ENCODE assay signal across 27 mouse cellular contexts in genomic region chr5:38066606-38067005, GRCm38 (mm10). TPM values are rescaled to one million over a fixed set of nuclear protein-coding genes. Genes with fewer than 3 reads are reported as not detected.
DNase-seq lines count a peak whose midpoint lies in the region; ATAC-seq and TF ChIP-seq lines count a peak whose summit lies in the region.
"Had no signal": no experiment of that assay in that cellular context is flagged by ENCODE, and none has a peak within 500 bp of the region (broad histone marks: within the 10 kb centered on the region; RNA-seq: fewer than 3 reads in every experiment).

No protein-coding gene starts in this region.

- peak overlapping the region; percentile 50 for H3K27ac ChIP-seq in midbrain, embryonic 10.5 days (replicated peaks)
- H3K27ac ChIP-seq in midbrain, embryonic 16.5 days (ENCODE audit: low read length) = no peak overlapping the region
- H3K27ac ChIP-seq in embryonic facial prominence, embryonic 10.5 days (replicated peaks) = peak overlapping the region; percentile 80
- H3K27ac ChIP-seq in thymus, adult 2 months (ENCODE audit: control insufficient read depth, insufficient read depth, low read length) = no peak overlapping the region
- no peak overlapping the region for H3K27ac ChIP-seq in forebrain, embryonic 10.5 days
- H3K27ac ChIP-seq: hindbrain, embryonic 10.5 days; hindbrain, embryonic 15.5 days; kidney, embryonic 15.5 days; limb, embryonic 13.5 days; liver, embryonic 12.5 days; macrophage; midbrain, embryonic 15.5 days had no signal

- no peak overlapping the region for H3K9ac ChIP-seq in midbrain, embryonic 16.5 days (ENCODE audit: low read depth, low read length)
- H3K9ac ChIP-seq: heart, embryonic 12.5 days; hindbrain, embryonic 15.5 days; kidney, embryonic 15.5 days; limb, embryonic 13.5 days; liver, embryonic 12.5 days; midbrain, embryonic 15.5 days had no signal

- TF ChIP-seq CTCF in thymus, adult 2 months (IDR thresholded peaks at IDR 0.05; ENCODE audit: borderline replicate concordance, control insufficient read depth, extremely low read depth, insufficient read depth, low read length, poor library complexity) = no peak

- no peaks in the 10 kb centered on the region for H3K9me3 ChIP-seq in midbrain, embryonic 10.5 days (replicated peaks)
- no peaks in the 10 kb centered on the region for H3K9me3 ChIP-seq in midbrain, embryonic 16.5 days (replicated peaks; ENCODE audit: control insufficient read depth, low read length, poor library complexity, severe bottlenecking)
- H3K9me3 ChIP-seq in embryonic facial prominence, embryonic 10.5 days = no peaks in the 10 kb centered on the region
- no peaks in the 10 kb centered on the region for H3K9me3 ChIP-seq in forebrain, embryonic 10.5 days
- H3K9me3 ChIP-seq: G1E; heart, embryonic 12.5 days; hindbrain, embryonic 10.5 days; hindbrain, embryonic 15.5 days; kidney, embryonic 15.5 days; limb, embryonic 13.5 days; liver, embryonic 12.5 days; midbrain, embryonic 15.5 days had no signal

- no peak for TF ChIP-seq POLR2A in thymus, adult 2 months (IDR thresholded peaks at IDR 0.05; ENCODE audit: control insufficient read depth, extremely low read depth, insufficient read depth, low read length, poor library complexity)

- WGBS in midbrain, embryonic 10.5 days = 85% methylated on average over 1 of the region's 1 CpGs
- WGBS in midbrain, embryonic 16.5 days = 88% methylated on average over 1 of the region's 1 CpGs
- 87% methylated on average over 1 of the region's 1 CpGs for WGBS in embryonic facial prominence, embryonic 10.5 days
- 94% methylated on average over 1 of the region's 1 CpGs for WGBS in thymus, adult 2 months
- WGBS in forebrain, embryonic 10.5 days = 86% methylated on average over 1 of the region's 1 CpGs

- ATAC-seq in midbrain, embryonic 16.5 days = no peak
- ATAC-seq: forebrain, embryonic 14.5 days; liver, embryonic 12.5 days; midbrain, embryonic 15.5 days had no signal

- H3K27me3 ChIP-seq in midbrain, embryonic 10.5 days (ENCODE audit: low read depth, poor library complexity, severe bottlenecking) = no peaks in the 10 kb centered on the region
- H3K27me3 ChIP-seq in midbrain, embryonic 16.5 days (ENCODE audit: control insufficient read depth, insufficient read depth, low read depth, low read length) = no peaks in the 10 kb centered on the region
- H3K27me3 ChIP-seq in embryonic facial prominence, embryonic 10.5 days (replicated peaks; ENCODE audit: low read depth, poor library complexity, severe bottlenecking) = no peaks in the 10 kb centered on the region
- H3K27me3 ChIP-seq in thymus, adult 2 months (ENCODE audit: control insufficient read depth, insufficient read depth, low read length) = no peaks in the 10 kb centered on the region
- peaks cover 12% of the 10 kb centered on the region; the same call in 1 of the 2 replicates for H3K27me3 ChIP-seq in forebrain, embryonic 10.5 days (ENCODE audit: poor library complexity, severe bottlenecking)
- H3K27me3 ChIP-seq: heart, embryonic 12.5 days; hindbrain, embryonic 15.5 days; kidney, embryonic 15.5 days; limb, embryonic 13.5 days; liver, embryonic 12.5 days; midbrain, embryonic 15.5 days had no signal

- no peak overlapping the region for H3K4me2 ChIP-seq in midbrain, embryonic 16.5 days (ENCODE audit: low read length)
- H3K4me2 ChIP-seq: heart, embryonic 12.5 days; hindbrain, embryonic 15.5 days; kidney, embryonic 15.5 days; limb, embryonic 13.5 days; liver, embryonic 12.5 days; midbrain, embryonic 15.5 days had no signal

- no peak overlapping the region for H3K4me3 ChIP-seq in midbrain, embryonic 10.5 days
- H3K4me3 ChIP-seq in midbrain, embryonic 16.5 days (ENCODE audit: low read depth, low read length) = no peak overlapping the region
- H3K4me3 ChIP-seq in embryonic facial prominence, embryonic 10.5 days = no peak overlapping the region
- H3K4me3 ChIP-seq in thymus, adult 2 months (ENCODE audit: control insufficient read depth, insufficient read depth, low read length) = no peak overlapping the region
- no peak overlapping the region for H3K4me3 ChIP-seq in forebrain, embryonic 10.5 days
- H3K4me3 ChIP-seq: heart, embryonic 12.5 days; hindbrain, embryonic 10.5 days; hindbrain, embryonic 15.5 days; kidney, embryonic 15.5 days; limb, embryonic 13.5 days; liver, embryonic 12.5 days; midbrain, embryonic 15.5 days had no signal

- H3K4me1 ChIP-seq in midbrain, embryonic 10.5 days = peaks cover 63% of the 10 kb centered on the region
- H3K4me1 ChIP-seq in midbrain, embryonic 16.5 days (ENCODE audit: control insufficient read depth, insufficient read depth, low read length) = no peaks in the 10 kb centered on the region; the same call in 1 of the 2 replicates
- H3K4me1 ChIP-seq in embryonic facial prominence, embryonic 10.5 days = peaks cover 72% of the 10 kb centered on the region
- peaks cover 2% of the 10 kb centered on the region; the same call in 1 of the 2 replicates for H3K4me1 ChIP-seq in thymus, adult 2 months (replicated peaks; ENCODE audit: control insufficient read depth, insufficient read depth, low read length)
- peaks cover 54% of the 10 kb centered on the region for H3K4me1 ChIP-seq in forebrain, embryonic 10.5 days
- H3K4me1 ChIP-seq: liver, embryonic 12.5 days had no signal

- no peak for DNase-seq in midbrain, embryonic 10.5 days (ENCODE audit: low spot score)
- DNase-seq in cerebellum, adult 9-11 months = peak; percentile 60
- no peak for DNase-seq in embryonic facial prominence, embryonic 10.5 days (ENCODE audit: low spot score)
- DNase-seq in heart, postnatal 25 days (ENCODE audit: low spot score) = no peak
- DNase-seq in thymus, adult 2 months = no peak
- no peak for DNase-seq in forebrain, embryonic 10.5 days (ENCODE audit: extremely low spot score, low spot score)
- DNase-seq: adrenal gland, adult 8-10 months; gastrocnemius, postnatal 25 days; heart, adult 11 months; kidney, adult 18-20 months; kidney, postnatal 25 days; lung, adult 18-20 months; lung, postnatal 10 days; right cerebral cortex, adult 18-20 months; spleen, adult 18-20 months; thymus, postnatal 25 days had no signal

- H3K36me3 ChIP-seq in midbrain, embryonic 10.5 days = no peaks in the 10 kb centered on the region
- H3K36me3 ChIP-seq in midbrain, embryonic 16.5 days (ENCODE audit: control insufficient read depth, insufficient read depth, low read length) = no peaks in the 10 kb centered on the region
- H3K36me3 ChIP-seq in embryonic facial prominence, embryonic 10.5 days (replicated peaks) = no peaks in the 10 kb centered on the region
- H3K36me3 ChIP-seq in thymus, adult 2 months (ENCODE audit: control insufficient read depth, insufficient read depth, low read length) = no peaks in the 10 kb centered on the region
- no peaks in the 10 kb centered on the region for H3K36me3 ChIP-seq in forebrain, embryonic 10.5 days (replicated peaks)
- H3K36me3 ChIP-seq: heart, embryonic 12.5 days; hindbrain, embryonic 10.5 days; hindbrain, embryonic 15.5 days; kidney, embryonic 15.5 days; limb, embryonic 13.5 days; liver, embryonic 12.5 days; midbrain, embryonic 15.5 days had no signal

- intact Hi-C loops in heart, postnatal 25 days (cut with DNase I) = no loop called here

RNA-seq across cellular contexts. Expression of gene Stx18, which starts 28.1 kb away (rescaled TPM):
- 48.6 and 55.8 TPM in 2 replicates for polyA plus RNA-seq in midbrain, embryonic 10.5 days (2016; fragmentation: Nextera tagmentation; extraction: Ambion mirVana)
- 31.8 and 32.6 TPM in 2 replicates for polyA plus RNA-seq in midbrain, embryonic 16.5 days (2015; fragmentation: Nextera tagmentation; extraction: Ambion mirVana)
- 54.8 and 55.8 TPM in 2 replicates for polyA plus RNA-seq in embryonic facial prominence, embryonic 10.5 days (2016; fragmentation: Nextera tagmentation; extraction: Ambion mirVana)
- 10 to 100 TPM; 15.0 to 16.4 TPM for total RNA-seq in heart, postnatal 25 days (2021)
- 14.1 and 21.2 TPM in 2 replicates for polyA plus RNA-seq in thymus, adult 2 months (2012; rRNA removed)
- polyA plus RNA-seq in forebrain, embryonic 10.5 days (2016; fragmentation: Nextera tagmentation; extraction: Ambion mirVana) = 52.0 and 54.4 TPM in 2 replicates

Comparison
In these comparisons a context has a peak if more than half of its experiments do, and no peak if none do; other contexts are left out.
1. H3K27ac ChIP-seq: peak in midbrain, embryonic 10.5 days (single experiment) and embryonic facial prominence, embryonic 10.5 days (single experiment); none in midbrain, embryonic 16.5 days (single experiment), thymus, adult 2 months (single experiment) and forebrain, embryonic 10.5 days (single experiment).